Mouse (Mus musculus): Measurements from ENCODE around the gene Rabl6.

DNA sequence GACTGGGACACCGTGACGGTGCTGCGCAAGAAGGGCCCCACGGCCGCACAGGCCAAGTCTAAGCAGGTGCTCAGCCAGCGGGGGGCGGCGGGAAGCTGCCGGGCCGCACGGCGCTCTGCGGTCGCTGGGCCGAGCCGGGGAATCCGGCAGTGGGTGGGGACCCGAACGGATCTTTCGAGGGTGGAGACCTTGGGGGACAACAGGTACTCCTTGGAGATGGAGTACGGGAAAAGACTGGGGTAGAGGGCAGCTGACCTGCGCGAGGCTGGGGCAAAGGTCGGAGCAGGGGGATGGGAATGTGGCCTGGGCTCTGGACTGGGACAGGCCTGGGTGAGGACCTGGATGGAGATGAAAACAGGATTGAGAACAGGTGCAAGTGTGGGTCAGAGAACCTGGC lies 50.4 kb downstream of the Rabl6 start:
- TF ChIP-seq CTCF (IDR thresholded peaks at IDR 0.05; ENCODE audit: borderline replicate concordance, extremely low read depth, insufficient read depth, insufficient read length) (no peak), POLR2A (IDR thresholded peaks at IDR 0.05; ENCODE audit: borderline replicate concordance, extremely low read depth, insufficient read depth, insufficient read length, poor library complexity, severe bottlenecking) (no peak)

Measured in brain, embryonic 14.5 days (tissue).